Mouse (Mus musculus): ENCODE measurements at regions not wholly inside any gene's neighbourhood (a gene's known extent, or its start where the extent isn't known, plus 50 kb on each side); places are given as distances from the start of the nearest gene placed in this dataset.

DNA sequence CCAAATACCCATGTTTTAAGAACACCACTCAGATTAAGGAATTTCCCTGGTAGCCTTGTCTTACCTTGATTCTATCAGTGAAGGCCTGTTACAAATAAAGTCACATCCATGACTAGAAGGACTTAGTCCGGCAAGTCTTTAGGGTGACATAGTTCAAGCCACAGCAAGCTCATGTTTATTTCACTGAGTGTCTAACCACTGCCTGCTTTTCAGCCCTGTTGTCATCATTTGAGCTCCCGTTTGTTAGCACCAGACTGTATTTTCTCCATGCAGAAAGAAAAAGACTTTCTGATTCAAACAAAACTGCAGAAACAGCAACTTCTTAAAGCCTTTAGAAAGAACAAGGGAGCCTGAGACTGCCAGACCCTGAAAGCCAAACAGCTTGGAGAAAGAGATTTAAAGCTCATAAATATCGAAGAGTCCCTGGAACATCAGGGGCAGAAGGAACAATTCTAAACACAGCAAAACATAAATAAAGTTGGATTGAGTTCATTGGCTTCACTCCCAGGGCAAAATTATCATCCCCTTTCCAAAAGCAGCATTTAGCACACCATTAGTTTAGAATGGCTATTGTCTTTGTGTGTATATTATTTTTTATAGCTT lies 451.9 kb upstream of the Sptlc3 start:
- TF ChIP-seq CTCF (IDR thresholded peaks at IDR 0.05; ENCODE audit: low read depth), result no peak
- TF ChIP-seq EP300 (IDR thresholded peaks at IDR 0.05; ENCODE audit: low read depth), result no peak

All from liver, postnatal 0 days (tissue).